Mouse (Mus musculus) B cell, adult 67 days (primary cell): Measurements from ENCODE around the gene Lpin3. TPM values are rescaled to one million over a fixed set of nuclear protein-coding genes. Genes with fewer than 3 reads are reported as not detected.

Experiments used
- total RNA-seq, 2 experiments: library from RNA; stranded (reverse); gene quantifications; 4 replicates each; pipeline ENCODE4 v1.2.4; 2023

The Lpin3 gene
- not detected for total RNA-seq

GRCm38 (mm10) chr2:160880453-160881195 lies at the start of gene Lpin3:
Gene Lpin3, plus strand, starts transcription at chr2:160880670.

GRCm38 (mm10) chr2:160872890-160873382 lies 7.5 kb upstream of the Lpin3 start, which contains the start of gene Zhx3:
Gene Zhx3, minus strand, starts transcription at chr2:160872998.

GRCm38 (mm10) chr2:160912231-160912671 lies 31.8 kb downstream of the Lpin3 start, which contains the start of gene Emilin3:
Gene Emilin3, minus strand, starts transcription at chr2:160912328.

Other genes with a start within 250 kb of the Lpin3 start
- 100 to 1,000 TPM; 134 to 146 TPM for gene Top1, start 234.8 kb upstream of the Lpin3 start, total RNA-seq
- gene Plcg1, start 149.4 kb upstream of the Lpin3 start, total RNA-seq: 10 to 100 TPM; 43.5 to 47.6 TPM
- gene Zhx3, start 7.7 kb upstream of the Lpin3 start, total RNA-seq: 1 to 10 TPM; 4.6 to 6.1 TPM
- gene Emilin3, start 31.7 kb downstream of the Lpin3 start, total RNA-seq: not detected
- 100 to 1,000 TPM; 113 to 127 TPM for gene Chd6, start 228.4 kb downstream of the Lpin3 start, total RNA-seq